ENCODE assay signal across 38 mouse cellular contexts in genomic region chr4:59106661-59107060, GRCm38 (mm10). TPM values are rescaled to one million over a fixed set of nuclear protein-coding genes. Genes with fewer than 3 reads are reported as not detected.
"Had no signal": no experiment of that assay in that cellular context is flagged by ENCODE, and none has a peak within 500 bp of the region (broad histone marks: within the 10 kb centered on the region; RNA-seq: fewer than 3 reads in every experiment).

No protein-coding gene starts in this region.

- H3K36me3 ChIP-seq: limb, embryonic 10.5 days; limb, embryonic 12.5 days; limb, embryonic 13.5 days; limb, embryonic 15.5 days; liver, embryonic 12.5 days; liver, embryonic 13.5 days; liver, embryonic 15.5 days; lung, embryonic 15.5 days; midbrain, embryonic 10.5 days; midbrain, embryonic 12.5 days; midbrain, embryonic 13.5 days; midbrain, embryonic 15.5 days; neural tube, embryonic 12.5 days had no signal

- H3K4me1 ChIP-seq: limb, embryonic 10.5 days; limb, embryonic 12.5 days; limb, embryonic 13.5 days; limb, embryonic 15.5 days; liver, embryonic 12.5 days; liver, embryonic 13.5 days; liver, embryonic 15.5 days; lung, embryonic 15.5 days; midbrain, embryonic 10.5 days; midbrain, embryonic 12.5 days; midbrain, embryonic 13.5 days; midbrain, embryonic 15.5 days; neural tube, embryonic 12.5 days had no signal

- H3K4me3 ChIP-seq: limb, embryonic 10.5 days; limb, embryonic 12.5 days; limb, embryonic 13.5 days; limb, embryonic 15.5 days; liver, embryonic 12.5 days; liver, embryonic 13.5 days; liver, embryonic 15.5 days; lung, embryonic 15.5 days; megakaryocyte, embryonic 14.5 days; midbrain, embryonic 10.5 days; midbrain, embryonic 12.5 days; midbrain, embryonic 13.5 days; midbrain, embryonic 15.5 days; myocyte; neural tube, embryonic 12.5 days had no signal

- H3K27me3 ChIP-seq: limb, embryonic 12.5 days; limb, embryonic 13.5 days; limb, embryonic 15.5 days; liver, embryonic 12.5 days; liver, embryonic 13.5 days; liver, embryonic 15.5 days; lung, embryonic 15.5 days; megakaryocyte, embryonic 14.5 days; midbrain, embryonic 12.5 days; midbrain, embryonic 13.5 days; midbrain, embryonic 15.5 days; neural tube, embryonic 12.5 days had no signal

- DNase-seq: left cerebral cortex, postnatal 4 days; liver; liver, embryonic 13.5 days; liver, postnatal 0 days; lung, adult 18-20 months; lung, adult 2 months; lung, embryonic 14.5 days; lung, postnatal 10 days; lung, postnatal 14 days; lung, postnatal 36 days; lung, postnatal 4 days; midbrain, embryonic 14.5 days had no signal

- H3K27ac ChIP-seq: limb, embryonic 10.5 days; limb, embryonic 12.5 days; limb, embryonic 13.5 days; limb, embryonic 15.5 days; liver, embryonic 12.5 days; liver, embryonic 13.5 days; liver, embryonic 14.5 days; liver, embryonic 15.5 days; lung, embryonic 15.5 days; macrophage; midbrain, embryonic 10.5 days; midbrain, embryonic 12.5 days; midbrain, embryonic 13.5 days; midbrain, embryonic 15.5 days; neural tube, embryonic 12.5 days had no signal

RNA-seq across cellular contexts. Expression of gene AI481877, which starts 32.1 kb away (rescaled TPM):
- polyA plus RNA-seq: limb, embryonic 10.5 days; limb, embryonic 11.5 days; limb, embryonic 13.5 days; limb, embryonic 14.5 days; limb, embryonic 15.5 days; liver, adult 2 months; liver, embryonic 11.5 days; liver, embryonic 12.5 days; liver, embryonic 13.5 days; liver, embryonic 14.5 days; liver, embryonic 15.5 days; liver, embryonic 16.5 days; liver, postnatal 0 days; lung, embryonic 14.5 days; lung, embryonic 15.5 days; lung, embryonic 16.5 days; lung, postnatal 0 days; macrophage; midbrain, embryonic 10.5 days; midbrain, embryonic 11.5 days; midbrain, embryonic 12.5 days; midbrain, embryonic 14.5 days; midbrain, embryonic 16.5 days; neural tube, embryonic 11.5 days; neural tube, embryonic 12.5 days had no signal
